Mouse (Mus musculus) MEL (cell line): ENCODE data around the gene Oxct1. TPM values are rescaled to one million over a fixed set of nuclear protein-coding genes. Genes with fewer than 3 reads are reported as not detected.
A peak's percentile ranks its signal among the peaks of the same experiment; 100 is the strongest.

Experiments used
- DNase-seq: peaks from one replicate; pipeline ENCODE4 v3.0.0; 2011; ENCODE audit warnings: low read depth, low spot score
- H3K27ac ChIP-seq: 2 replicates; pipeline ENCODE4 v1.5.1; 2012; ENCODE audit warnings: low read depth, mild to moderate bottlenecking, control low read depth, low read length, moderate library complexity; ENCODE audit not compliant: control insufficient read depth
- H3K27me3 ChIP-seq, 2 experiments: fragments of 150-350 bp in 1 of 2; sonication (generic) in 1 of 2; 2 replicates each; pipeline ENCODE4 v1.6.1; 2012; ENCODE audit warnings: low read length in 2 of 2, mild to moderate bottlenecking in 2 of 2, improper control_type of control experiment in 1 of 2, moderate library complexity in 1 of 2; ENCODE audit not compliant: insufficient read depth in 2 of 2, control insufficient read depth in 1 of 2
- H3K36me3 ChIP-seq, 2 experiments: 2 replicates each; pipeline ENCODE4 v1.6.1; 2012 to 2014; ENCODE audit warnings: low read length in 2 of 2, improper control_type of control experiment in 1 of 2, inconsistent platforms in 1 of 2, mild to moderate bottlenecking in 1 of 2; ENCODE audit not compliant: insufficient read depth in 2 of 2, control insufficient read depth in 1 of 2
- H3K4me1 ChIP-seq, 2 experiments: fragments of 150-350 bp in 1 of 2; sonication (generic) in 1 of 2; 2 replicates each; pipeline ENCODE4 v1.6.1; 2012; ENCODE audit warnings: low read length in 2 of 2, improper control_type of control experiment in 1 of 2, mild to moderate bottlenecking in 1 of 2; ENCODE audit not compliant: insufficient read depth in 2 of 2, control insufficient read depth in 1 of 2
- H3K4me3 ChIP-seq, 2 experiments: fragments of 150-350 bp in 1 of 2; sonication (generic) in 1 of 2; 2 replicates each; pipeline ENCODE4 v1.5.1; 2012; ENCODE audit warnings: low read depth in 2 of 2, low read length in 2 of 2, mild to moderate bottlenecking in 2 of 2, moderate library complexity in 2 of 2, control low read depth in 1 of 2, improper control_type of control experiment in 1 of 2; ENCODE audit not compliant: control insufficient read depth in 1 of 2, insufficient read depth in 1 of 2
- H3K79me2 ChIP-seq: 2 replicates; pipeline ENCODE4 v1.6.1; 2012; ENCODE audit warnings: mild to moderate bottlenecking, low read length, moderate library complexity; ENCODE audit not compliant: control insufficient read depth, poor library complexity, insufficient read depth
- H3K9ac ChIP-seq: 2 replicates; pipeline ENCODE4 v1.6.1; 2012; ENCODE audit warnings: low read depth, mild to moderate bottlenecking, control low read depth, low read length, moderate library complexity; ENCODE audit not compliant: control insufficient read depth, poor library complexity, severe bottlenecking
- H3K9me3 ChIP-seq: fragments of 150-350 bp; sonication (generic); replicated peaks from 2 replicates; pipeline ENCODE4 v1.6.1; 2012; ENCODE audit warnings: mild to moderate bottlenecking, low read length, improper control_type of control experiment, moderate library complexity; ENCODE audit not compliant: insufficient read depth
- BHLHE40 ChIP-seq: IDR thresholded peaks from 2 replicates; pipeline ENCODE4 v1.6.1; 2012; ENCODE audit warnings: low read depth, mild to moderate bottlenecking, inconsistent platforms, low read length, improper control_type of control experiment, borderline replicate concordance
- CHD2 ChIP-seq: IDR thresholded peaks from 2 replicates; pipeline ENCODE4 v1.6.1; 2011; ENCODE audit warnings: low read length, improper control_type of control experiment
- ELF1 ChIP-seq: IDR thresholded peaks from 2 replicates; pipeline ENCODE4 v1.6.1; 2014; ENCODE audit warnings: low read depth, mild to moderate bottlenecking, inconsistent platforms, low read length, improper control_type of control experiment, moderate library complexity
- EP300 ChIP-seq, 2 experiments: IDR thresholded peaks; 2 replicates each; pipeline ENCODE4 v1.6.1; 2011; ENCODE audit warnings: improper control_type of control experiment in 2 of 2, low read length in 2 of 2, low read depth in 1 of 2, mild to moderate bottlenecking in 1 of 2
- ETS1 ChIP-seq: IDR thresholded peaks from 2 replicates; pipeline ENCODE4 v1.6.1; 2012; ENCODE audit warnings: low read depth, mild to moderate bottlenecking, inconsistent platforms, low read length, improper control_type of control experiment, moderate library complexity
- GABPA ChIP-seq: IDR thresholded peaks from 2 replicates; pipeline ENCODE4 v1.6.1; 2012; ENCODE audit warnings: low read depth, mild to moderate bottlenecking, inconsistent platforms, low read length, improper control_type of control experiment, moderate library complexity
- GATA1 ChIP-seq: IDR thresholded peaks from 2 replicates; pipeline ENCODE4 v1.6.1; 2011; ENCODE audit warnings: low read depth, low read length, improper control_type of control experiment
- HCFC1 ChIP-seq: IDR thresholded peaks from 2 replicates; pipeline ENCODE4 v1.6.1; 2012; ENCODE audit warnings: low read depth, mild to moderate bottlenecking, inconsistent platforms, low read length, improper control_type of control experiment, moderate library complexity
- JUND ChIP-seq: IDR thresholded peaks from 2 replicates; pipeline ENCODE4 v1.6.1; 2011; ENCODE audit warnings: low read depth, mild to moderate bottlenecking, improper control_type of control experiment, low read length
- MAZ ChIP-seq: IDR thresholded peaks from 2 replicates; pipeline ENCODE4 v1.6.1; 2012; ENCODE audit warnings: low read depth, mild to moderate bottlenecking, inconsistent platforms, low read length, improper control_type of control experiment
- MXI1 ChIP-seq: IDR thresholded peaks from 2 replicates; pipeline ENCODE4 v1.6.1; 2011; ENCODE audit warnings: mild to moderate bottlenecking, low read depth, low read length, improper control_type of control experiment
- MYC ChIP-seq: IDR thresholded peaks from 2 replicates; pipeline ENCODE4 v1.6.1; 2011; ENCODE audit warnings: low read depth, mild to moderate bottlenecking, low read length, improper control_type of control experiment, moderate library complexity
- NELFE ChIP-seq: IDR thresholded peaks from 2 replicates; pipeline ENCODE4 v1.6.1; 2011; ENCODE audit warnings: low read depth, low read length, improper control_type of control experiment
- NRF1 ChIP-seq: IDR thresholded peaks from 2 replicates; pipeline ENCODE4 v1.6.1; 2014; ENCODE audit warnings: low read depth, mild to moderate bottlenecking, inconsistent platforms, low read length, improper control_type of control experiment, moderate library complexity; ENCODE audit not compliant: poor library complexity, insufficient read depth, severe bottlenecking
- POLR2A ChIP-seq, 2 experiments: IDR thresholded peaks; 2 replicates each; pipeline ENCODE4 v1.6.1; 2011 to 2012; ENCODE audit warnings: low read length in 2 of 2, mild to moderate bottlenecking in 2 of 2, control low read depth in 1 of 2, improper control_type of control experiment in 1 of 2, low read depth in 1 of 2, moderate library complexity in 1 of 2; ENCODE audit not compliant: control insufficient read depth in 1 of 2, insufficient read depth in 1 of 2, poor library complexity in 1 of 2
- POLR2AphosphoS5 ChIP-seq: IDR thresholded peaks from 2 replicates; pipeline ENCODE4 v1.6.1; 2012; ENCODE audit warnings: low read depth, borderline replicate concordance, mild to moderate bottlenecking, inconsistent platforms, low read length, moderate library complexity, mixed read lengths
- RAD21 ChIP-seq: IDR thresholded peaks from 2 replicates; pipeline ENCODE4 v1.6.1; 2011; ENCODE audit warnings: mild to moderate bottlenecking, low read depth, low read length, improper control_type of control experiment
- RCOR1 ChIP-seq: IDR thresholded peaks from 2 replicates; pipeline ENCODE4 v1.6.1; 2012; ENCODE audit warnings: low read depth, mild to moderate bottlenecking, inconsistent platforms, low read length, improper control_type of control experiment
- SMC3 ChIP-seq: IDR thresholded peaks from 2 replicates; pipeline ENCODE4 v1.6.1; 2011; ENCODE audit warnings: low read depth, low read length, improper control_type of control experiment
- TBP ChIP-seq: IDR thresholded peaks from 2 replicates; pipeline ENCODE4 v1.8.0; 2011; ENCODE audit warnings: low read depth, low read length, improper control_type of control experiment
- UBTF ChIP-seq: IDR thresholded peaks from 2 replicates; pipeline ENCODE4 v1.6.1; 2012; ENCODE audit warnings: low read depth, mild to moderate bottlenecking, inconsistent platforms, low read length, improper control_type of control experiment, moderate library complexity, borderline replicate concordance; ENCODE audit not compliant: insufficient read depth
- ZKSCAN1 ChIP-seq: IDR thresholded peaks from 2 replicates; pipeline ENCODE4 v1.6.1; 2012; ENCODE audit warnings: low read depth, mild to moderate bottlenecking, inconsistent platforms, low read length, improper control_type of control experiment, moderate library complexity
- ZMIZ1 ChIP-seq: IDR thresholded peaks from 2 replicates; pipeline ENCODE4 v1.6.1; 2012; ENCODE audit warnings: low read depth, mild to moderate bottlenecking, inconsistent platforms, low read length, improper control_type of control experiment, moderate library complexity
- ZNF384 ChIP-seq: IDR thresholded peaks from 2 replicates; pipeline ENCODE4 v1.6.1; 2012; ENCODE audit warnings: low read depth, mild to moderate bottlenecking, inconsistent platforms, low read length, improper control_type of control experiment
- polyA plus RNA-seq, 2 experiments: library from polyadenylated mRNA; stranded (reverse) in 1 of 2; unstranded in 1 of 2; fragments of >175 nt in 1 of 2; fragments of >200 nt in 1 of 2; gene quantifications; 2 replicates each; pipeline versions ENCODE4 v1.2.1 to v1.2.4; 2012; ENCODE audit warnings: low replicate concordance in 2 of 2, low read depth in 1 of 2; ENCODE audit not compliant: insufficient read length in 2 of 2, insufficient read depth in 1 of 2, missing spikeins in 1 of 2
- total RNA-seq: library from RNA; depleted of rRNA; stranded (reverse); fragments of 300-350 nt; gene quantifications from 2 replicates; pipeline ENCODE4 v1.2.3, GENCODE M21; 2012

Gene Oxct1
- total and polyA plus RNA-seq, 3 experiments = 112 to 168 TPM; not detected in 1

DNA sequence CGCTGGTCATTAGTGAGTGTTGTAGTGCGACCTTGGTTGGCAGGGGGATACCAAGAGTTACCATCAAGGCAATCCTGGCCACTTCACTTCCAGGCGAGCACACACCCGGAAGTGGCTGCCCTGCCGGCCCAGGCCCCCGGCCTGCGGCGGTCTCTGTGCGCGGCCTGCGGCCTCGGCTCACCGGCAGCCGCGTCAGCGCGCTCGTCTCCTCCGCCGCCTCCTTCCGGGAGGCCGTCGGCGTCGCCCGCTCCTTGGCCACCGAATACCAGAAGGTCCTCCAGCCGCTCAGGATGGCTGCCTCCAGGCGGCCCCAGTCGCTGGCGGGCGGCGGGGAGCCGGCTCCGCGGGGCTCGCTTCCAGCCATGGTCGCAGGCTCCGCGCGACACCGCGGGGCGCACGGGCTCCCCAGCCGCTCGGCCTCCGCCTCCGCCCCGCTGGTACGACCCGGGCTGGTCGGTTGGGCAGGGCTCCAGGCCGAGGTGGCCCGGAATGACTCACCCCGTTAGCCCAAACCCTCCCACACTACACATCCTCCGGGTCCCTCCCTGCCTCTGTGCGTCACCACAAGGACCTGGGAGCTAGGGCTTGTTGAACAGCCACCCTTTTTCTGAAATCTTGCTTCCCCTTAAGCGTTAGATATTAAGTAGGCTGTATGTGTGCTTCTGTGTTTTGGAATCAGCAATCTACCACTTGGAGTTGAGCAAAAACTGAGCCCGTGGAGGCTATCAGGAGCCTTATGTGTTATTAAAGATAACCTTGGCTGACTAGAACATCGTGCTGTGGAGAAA is 46.9 kb upstream of the Oxct1 start, which contains the start of gene Fbxo4 (continued):
- TF ChIP-seq CHD2 (no peak), RCOR1 (no peak), NRF1 (no peak), MAZ (no peak; the same call in 1 of the 2 replicates), GABPA (no peak), RAD21 (no peak), NELFE (peak; percentile 54), HCFC1 (peak; percentile 24; the same call in 1 of the 2 replicates), ZNF384 (no peak), POLR2AphosphoS5 (no peak), POLR2A (IDR thresholded peaks at IDR 0.05; ENCODE audit: control insufficient read depth in 1 of 2, insufficient read depth in 1 of 2, low read depth in 1 of 2, low read length in 2 of 2, poor library complexity in 1 of 2) (peak; percentile 58 to 69; a peak in 3 of 4 replicates)

DNA sequence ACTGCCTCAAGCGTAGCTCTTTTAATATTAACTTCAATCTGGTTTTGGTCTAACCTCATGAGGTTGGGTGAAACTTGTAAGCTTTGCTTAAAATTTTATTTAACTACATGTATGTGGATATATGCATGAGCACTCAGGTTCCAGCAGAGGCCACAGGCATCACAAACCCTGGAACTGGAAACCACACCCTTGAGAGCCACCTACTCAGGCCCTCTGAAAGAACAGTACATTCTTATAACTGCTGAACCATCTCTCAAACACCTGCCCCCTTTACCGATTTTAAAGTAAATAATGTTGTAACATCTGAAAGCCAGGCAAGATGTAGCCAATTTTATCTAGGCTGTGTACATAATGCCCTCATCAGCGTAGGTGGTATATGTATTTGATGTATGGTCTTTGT is 46.3 kb upstream of the Oxct1 start:
- peak overlapping the region; percentile 92 to 97 for H3K4me3 ChIP-seq
- H3K79me2 ChIP-seq = peaks cover 6% of the 10 kb centered on the region; the same call in 1 of the 2 replicates
- H3K36me3 ChIP-seq = peaks cover 3 to 20% of the 10 kb centered on the region in 2 experiments; a peak in 3 of 4 replicates
- H3K9me3 ChIP-seq = no peaks in the 10 kb centered on the region
- H3K4me1 ChIP-seq = peaks cover 3 to 4% of the 10 kb centered on the region in 2 experiments; a peak in 3 of 4 replicates
- DNase-seq = no peak
- TF ChIP-seq POLR2A (IDR thresholded peaks at IDR 0.05; ENCODE audit: control insufficient read depth in 1 of 2, insufficient read depth in 1 of 2, low read depth in 1 of 2, low read length in 2 of 2, poor library complexity in 1 of 2) (no peak), NELFE (no peak), TBP (no peak), ETS1 (no peak), MYC (no peak), MXI1 (no peak), ZNF384 (no peak), NRF1 (no peak), RCOR1 (no peak), SMC3 (no peak), GATA1 (no peak), JUND (no peak), EP300 (IDR thresholded peaks at IDR 0.05; ENCODE audit: low read depth in 1 of 2, low read length in 2 of 2) (no peak), ZKSCAN1 (no peak), ELF1 (no peak), ZMIZ1 (no peak), BHLHE40 (no peak), CHD2 (no peak), UBTF (no peak), MAZ (no peak)
- peak overlapping the region; percentile 93 for H3K27ac ChIP-seq
- peak overlapping the region; percentile 97 for H3K9ac ChIP-seq
- H3K27me3 ChIP-seq = no peaks in the 10 kb centered on the region
